Mouse (Mus musculus): ENCODE results near the gene Pom121l2. TPM values are rescaled to one million over a fixed set of nuclear protein-coding genes. Genes with fewer than 3 reads are reported as not detected.
"Not testable (repeated sequence)": the region's sequence is repeated elsewhere in the genome, so short reads cannot be mapped to it uniquely, and the experiment has no call there.

The Pom121l2 gene
- polyA plus RNA-seq, 1 experiment from 2014 or later = not detected

GRCm38 (mm10) chr13:22034443-22035266 lies 53.7 kb downstream of the Pom121l2 start:
- no peak for ATAC-seq (ENCODE audit: low FRiP score, low TSS enrichment)

DNA sequence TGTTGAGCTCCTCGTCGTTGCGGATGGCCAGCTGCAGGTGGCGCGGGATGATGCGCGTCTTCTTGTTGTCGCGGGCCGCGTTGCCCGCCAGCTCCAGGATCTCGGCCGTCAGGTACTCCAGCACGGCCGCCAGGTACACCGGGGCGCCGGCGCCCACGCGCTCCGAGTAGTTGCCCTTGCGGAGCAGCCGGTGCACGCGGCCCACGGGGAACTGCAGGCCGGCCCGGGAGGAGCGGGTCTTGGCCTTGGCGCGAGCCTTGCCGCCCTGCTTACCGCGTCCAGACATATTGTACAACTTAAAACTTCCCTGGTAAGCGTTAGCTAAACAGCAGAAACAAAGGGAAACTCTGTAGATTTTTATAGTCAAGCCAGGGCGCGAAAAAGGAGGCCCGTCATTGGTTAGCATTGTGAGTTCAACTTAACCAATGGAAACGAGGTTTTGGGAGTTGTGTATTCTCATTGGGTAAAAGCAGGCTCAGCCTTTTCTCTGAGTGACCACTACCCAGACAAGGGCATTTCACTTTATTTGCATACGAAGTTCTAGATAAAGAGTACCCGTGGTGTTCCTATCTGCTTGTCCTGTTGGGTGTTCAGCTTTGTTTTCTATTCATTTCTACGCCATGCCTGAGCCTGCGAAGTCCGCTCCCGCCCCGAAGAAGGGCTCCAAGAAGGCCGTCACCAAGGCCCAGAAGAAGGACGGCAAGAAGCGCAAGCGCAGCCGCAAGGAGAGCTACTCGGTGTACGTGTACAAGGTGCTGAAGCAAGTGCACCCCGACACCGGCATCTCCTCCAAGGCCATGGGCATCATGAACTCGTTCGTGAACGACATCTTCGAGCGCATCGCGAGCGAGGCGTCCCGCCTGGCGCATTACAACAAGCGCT lies 54.5 kb downstream of the Pom121l2 start, which contains the start of the genes Hist1h2ah and Hist1h2bk:
Gene Hist1h2ah, minus strand, starts transcription at position 302 of the 882 bp plus-strand sequence.
Gene Hist1h2bk, plus strand, starts transcription at position 604 of the 882 bp plus-strand sequence.
- H3K9me3 ChIP-seq (ENCODE audit: control insufficient read depth, low read length); H3K27me3 ChIP-seq (ENCODE audit: control insufficient read depth, insufficient read depth, low read length); H3K36me3 ChIP-seq (ENCODE audit: control insufficient read depth, insufficient read depth, low read length): not testable (repeated sequence)
- Histone ChIP-seq H3K9ac (replicated peaks; ENCODE audit: low read length) (peak within 1 kb of the TSS; percentile 34; the same call in 1 of the 2 replicates), H3K4me1 (ENCODE audit: control insufficient read depth, insufficient read depth, low read length) (peaks cover 18% of the 10 kb centered on the region), H3K4me3 (replicated peaks; ENCODE audit: low read depth, low read length) (peak within 1 kb of the TSS; percentile 38), H3K4me2 (ENCODE audit: low read length) (peak within 1 kb of the TSS; percentile 67), H3K27ac (replicated peaks; ENCODE audit: low read depth, low read length) (peak within 1 kb of the TSS; percentile 64; the same call in 1 of the 2 replicates)
- ATAC-seq (ENCODE audit: low FRiP score, low TSS enrichment) = peak; percentile 97
- 1% methylated on average over 22 of the region's 69 CpGs for WGBS
- peak; percentile 96 for DNase-seq

More at GRCm38 (mm10) chr13:22034443-22035266, 53.7 kb downstream of the Pom121l2 start:
- Histone ChIP-seq H3K36me3 (ENCODE audit: control insufficient read depth, insufficient read depth, low read length) (no peaks in the 10 kb centered on the region), H3K27ac (replicated peaks; ENCODE audit: low read depth, low read length) (no peak overlapping the region), H3K27me3 (ENCODE audit: control insufficient read depth, insufficient read depth, low read length) (no peaks in the 10 kb centered on the region), H3K9me3 (ENCODE audit: control insufficient read depth, low read length) (no peaks in the 10 kb centered on the region), H3K9ac (replicated peaks; ENCODE audit: low read length) (no peak overlapping the region; the same call in 1 of the 2 replicates), H3K4me2 (ENCODE audit: low read length) (peak overlapping the region; percentile 67), H3K4me1 (ENCODE audit: control insufficient read depth, insufficient read depth, low read length) (peaks cover 12% of the 10 kb centered on the region), H3K4me3 (replicated peaks; ENCODE audit: low read depth, low read length) (peak overlapping the region; percentile 38)
- peak; percentile 39 for DNase-seq
- under 1% methylated on average over 12 of the region's 14 CpGs for WGBS

- peaks cover 21% of the 10 kb centered on the region for H3K4me1 ChIP-seq (ENCODE audit: control insufficient read depth, insufficient read depth, low read length)
- DNase-seq (peak; percentile 33), ATAC-seq (ENCODE audit: low FRiP score, low TSS enrichment) (peak; percentile 10; the same call in 1 of the 2 replicates)
- peak overlapping the region; percentile 38 for H3K4me3 ChIP-seq (replicated peaks; ENCODE audit: low read depth, low read length)
- H3K36me3 ChIP-seq (ENCODE audit: control insufficient read depth, insufficient read depth, low read length) = no peaks in the 10 kb centered on the region
- H3K9me3 ChIP-seq (ENCODE audit: control insufficient read depth, low read length) = no peaks in the 10 kb centered on the region
- WGBS = 2% methylated on average over 17 of the region's 23 CpGs
- H3K9ac ChIP-seq (replicated peaks; ENCODE audit: low read length) = peak overlapping the region; percentile 34; the same call in 1 of the 2 replicates
- H3K27ac ChIP-seq (replicated peaks; ENCODE audit: low read depth, low read length) = peak overlapping the region; percentile 64; the same call in 1 of the 2 replicates
- peak overlapping the region; percentile 67 for H3K4me2 ChIP-seq (ENCODE audit: low read length)
- no peaks in the 10 kb centered on the region for H3K27me3 ChIP-seq (ENCODE audit: control insufficient read depth, insufficient read depth, low read length)
Observed at GRCm38 (mm10) chr13:22036149-22036956, 55.4 kb downstream of the Pom121l2 start.

DNA sequence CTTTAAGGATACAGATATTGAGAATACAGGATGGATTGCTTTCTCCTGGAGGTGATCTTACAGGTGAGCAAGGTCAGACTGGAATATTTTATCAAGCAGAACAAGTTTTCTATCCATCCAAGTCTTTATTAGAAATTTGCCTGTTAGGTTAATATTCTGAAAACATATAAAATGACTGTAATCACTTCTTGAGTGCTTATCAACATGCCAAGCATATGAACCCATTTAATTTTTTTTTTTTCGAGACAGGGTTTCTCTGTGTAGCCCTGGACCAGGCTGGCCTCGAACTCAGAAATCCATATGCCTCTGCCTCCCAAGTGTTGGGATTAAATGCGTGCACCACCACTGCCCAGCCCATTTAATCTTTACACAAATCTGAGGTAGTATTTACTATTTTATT lies 56.0 kb downstream of the Pom121l2 start:
- Histone ChIP-seq H3K9ac (replicated peaks; ENCODE audit: low read length) (0 out of 2 replicates have a peak overlapping the region, but pooled peaks have one; percentile 1), H3K36me3 (ENCODE audit: control insufficient read depth, insufficient read depth, low read length) (no peaks in the 10 kb centered on the region), H3K4me3 (replicated peaks; ENCODE audit: low read depth, low read length) (0 out of 2 replicates have a peak overlapping the region, but pooled peaks have one; percentile 38), H3K4me1 (ENCODE audit: control insufficient read depth, insufficient read depth, low read length) (peaks cover 23% of the 10 kb centered on the region), H3K27ac (replicated peaks; ENCODE audit: low read depth, low read length) (no peak overlapping the region), H3K27me3 (ENCODE audit: control insufficient read depth, insufficient read depth, low read length) (no peaks in the 10 kb centered on the region), H3K9me3 (ENCODE audit: control insufficient read depth, low read length) (no peaks in the 10 kb centered on the region), H3K4me2 (ENCODE audit: low read length) (peak overlapping the region; percentile 67)
- 55% methylated on average over 3 of the region's 3 CpGs for WGBS
- ATAC-seq (ENCODE audit: low FRiP score, low TSS enrichment) (no peak), DNase-seq (no peak)

GRCm38 (mm10) chr13:22037415-22037814 lies 56.4 kb downstream of the Pom121l2 start:
- Histone ChIP-seq H3K4me2 (ENCODE audit: low read length) (no peak overlapping the region), H3K36me3 (ENCODE audit: control insufficient read depth, insufficient read depth, low read length) (no peaks in the 10 kb centered on the region), H3K27me3 (ENCODE audit: control insufficient read depth, insufficient read depth, low read length) (no peaks in the 10 kb centered on the region), H3K9me3 (ENCODE audit: control insufficient read depth, low read length) (no peaks in the 10 kb centered on the region), H3K9ac (replicated peaks; ENCODE audit: low read length) (no peak overlapping the region), H3K4me3 (replicated peaks; ENCODE audit: low read depth, low read length) (no peak overlapping the region), H3K27ac (replicated peaks; ENCODE audit: low read depth, low read length) (no peak overlapping the region), H3K4me1 (ENCODE audit: control insufficient read depth, insufficient read depth, low read length) (peaks cover 27% of the 10 kb centered on the region)
- 80% methylated on average over 2 of the region's 2 CpGs for WGBS
- DNase-seq (no peak), ATAC-seq (ENCODE audit: low FRiP score, low TSS enrichment) (no peak)

Small RNA genes lying within 50 kb of the gene (microRNA-seq; reads per million reads assigned to microRNA genes)
- gene Gm44390 = not detected

Other genes with a start within 250 kb of the Pom121l2 start
- gene Hist1h4j, start 246.1 kb upstream of the Pom121l2 start, polyA plus RNA-seq (2014; fragmentation: Nextera tagmentation; extraction: Ambion mirVana) = 0.66 TPM in 2 replicates
- 2.3 TPM in 1 of 2 replicates, not detected in the other for gene Hist1h4k, start 230.7 kb upstream of the Pom121l2 start, polyA plus RNA-seq (2014; fragmentation: Nextera tagmentation; extraction: Ambion mirVana)
- gene Hist1h2ak, start 227.4 kb upstream of the Pom121l2 start, polyA plus RNA-seq (2014; fragmentation: Nextera tagmentation; extraction: Ambion mirVana) = 2.4 and 4.4 TPM in 2 replicates
- gene Hist1h2bn, start 227.1 kb upstream of the Pom121l2 start, polyA plus RNA-seq (2014; fragmentation: Nextera tagmentation; extraction: Ambion mirVana) = 1.0 and 1.6 TPM in 2 replicates
- gene Hist1h1b, start 200.6 kb upstream of the Pom121l2 start, polyA plus RNA-seq (2014; fragmentation: Nextera tagmentation; extraction: Ambion mirVana) = 1.8 and 4.0 TPM in 2 replicates
- gene Hist1h3i, start 197.8 kb upstream of the Pom121l2 start, polyA plus RNA-seq (2014; fragmentation: Nextera tagmentation; extraction: Ambion mirVana) = 49.4 and 58.4 TPM in 2 replicates
- gene Hist1h2an, start 194.0 kb upstream of the Pom121l2 start, polyA plus RNA-seq (2014; fragmentation: Nextera tagmentation; extraction: Ambion mirVana) = 3.1 TPM in 1 of 2 replicates, not detected in the other
- not detected in 2 replicates for gene Hist1h2bp, start 193.7 kb upstream of the Pom121l2 start, polyA plus RNA-seq (2014; fragmentation: Nextera tagmentation; extraction: Ambion mirVana)
- gene Hist1h2bq, start 171.0 kb upstream of the Pom121l2 start, polyA plus RNA-seq (2014; fragmentation: Nextera tagmentation; extraction: Ambion mirVana) = 4.2 and 4.5 TPM in 2 replicates
- gene Hist1h2ao, start 170.7 kb upstream of the Pom121l2 start, polyA plus RNA-seq (2014; fragmentation: Nextera tagmentation; extraction: Ambion mirVana) = not detected in 2 replicates
- not detected in 2 replicates for gene Hist1h4m, start 169.4 kb upstream of the Pom121l2 start, polyA plus RNA-seq (2014; fragmentation: Nextera tagmentation; extraction: Ambion mirVana)
- gene Hist1h4n, start 149.0 kb upstream of the Pom121l2 start, polyA plus RNA-seq (2014; fragmentation: Nextera tagmentation; extraction: Ambion mirVana) = 5.7 and 9.6 TPM in 2 replicates
- 613 and 855 TPM in 2 replicates for gene Hist1h2ap, start 147.7 kb upstream of the Pom121l2 start, polyA plus RNA-seq (2014; fragmentation: Nextera tagmentation; extraction: Ambion mirVana)
- 4.0 and 4.1 TPM in 2 replicates for gene Hist1h2br, start 147.5 kb upstream of the Pom121l2 start, polyA plus RNA-seq (2014; fragmentation: Nextera tagmentation; extraction: Ambion mirVana)
- 16.8 and 18.2 TPM in 2 replicates for gene Zfp184, start 36.1 kb upstream of the Pom121l2 start, polyA plus RNA-seq (2014; fragmentation: Nextera tagmentation; extraction: Ambion mirVana)
- not detected in 2 replicates for gene Prss16, start 28.5 kb downstream of the Pom121l2 start, polyA plus RNA-seq (2014; fragmentation: Nextera tagmentation; extraction: Ambion mirVana)
- gene Hist1h2ah, start 54.4 kb downstream of the Pom121l2 start, polyA plus RNA-seq (2014; fragmentation: Nextera tagmentation; extraction: Ambion mirVana) = not detected in 2 replicates
- 0.86 and 1.1 TPM in 2 replicates for gene Hist1h2bk, start 54.7 kb downstream of the Pom121l2 start, polyA plus RNA-seq (2014; fragmentation: Nextera tagmentation; extraction: Ambion mirVana)
- 6.6 and 6.8 TPM in 2 replicates for gene Hist1h4i, start 60.2 kb downstream of the Pom121l2 start, polyA plus RNA-seq (2014; fragmentation: Nextera tagmentation; extraction: Ambion mirVana)
- 9.4 and 11.7 TPM in 2 replicates for gene Hist1h2ag, start 61.8 kb downstream of the Pom121l2 start, polyA plus RNA-seq (2014; fragmentation: Nextera tagmentation; extraction: Ambion mirVana)
- 4.1 and 7.9 TPM in 2 replicates for gene Hist1h2bj, start 62.0 kb downstream of the Pom121l2 start, polyA plus RNA-seq (2014; fragmentation: Nextera tagmentation; extraction: Ambion mirVana)
- gene Vmn1r188, start 103.2 kb downstream of the Pom121l2 start, polyA plus RNA-seq (2014; fragmentation: Nextera tagmentation; extraction: Ambion mirVana) = not detected in 2 replicates
- gene Vmn1r189, start 124.6 kb downstream of the Pom121l2 start, polyA plus RNA-seq (2014; fragmentation: Nextera tagmentation; extraction: Ambion mirVana) = not detected in 2 replicates
- not detected in 2 replicates for gene Vmn1r191, start 202.8 kb downstream of the Pom121l2 start, polyA plus RNA-seq (2014; fragmentation: Nextera tagmentation; extraction: Ambion mirVana)
- not detected in 2 replicates for gene Vmn1r192, start 209.9 kb downstream of the Pom121l2 start, polyA plus RNA-seq (2014; fragmentation: Nextera tagmentation; extraction: Ambion mirVana)
- not detected in 2 replicates for gene Vmn1r193, start 242.0 kb downstream of the Pom121l2 start, polyA plus RNA-seq (2014; fragmentation: Nextera tagmentation; extraction: Ambion mirVana)

Measured in midbrain, embryonic 14.5 days (tissue).